Mouse (Mus musculus) ES-Bruce4 (cell line): Measurements from ENCODE around the gene Lpar3. TPM values are rescaled to one million over a fixed set of nuclear protein-coding genes. Genes with fewer than 3 reads are reported as not detected.

ENCODE experiments used
- H3K27ac ChIP-seq: 2 replicates; pipeline ENCODE4 v1.5.1; 2012; ENCODE audit warnings: low read length, inconsistent platforms; ENCODE audit not compliant: insufficient read depth
- H3K27me3 ChIP-seq: 2 replicates; pipeline ENCODE4 v1.6.1; 2012; ENCODE audit warnings: mild to moderate bottlenecking, low read length, inconsistent platforms; ENCODE audit not compliant: control insufficient read depth, poor library complexity, insufficient read depth, severe bottlenecking
- H3K36me3 ChIP-seq: 2 replicates; pipeline ENCODE4 v1.6.1; 2012; ENCODE audit warnings: inconsistent platforms, mild to moderate bottlenecking, low read length, moderate library complexity; ENCODE audit not compliant: control insufficient read depth, poor library complexity, insufficient read depth, severe bottlenecking
- H3K4me1 ChIP-seq: one replicate; pipeline ENCODE4 v1.8.1; 2011; ENCODE audit warnings: low read length; ENCODE audit not compliant: control insufficient read depth, insufficient read depth
- H3K4me3 ChIP-seq: 2 replicates; pipeline ENCODE4 v1.5.1; 2011; ENCODE audit warnings: low read depth, mild to moderate bottlenecking, low read length
- H3K9ac ChIP-seq: 2 replicates; pipeline ENCODE4 v1.6.1; 2012; ENCODE audit warnings: low read depth, mild to moderate bottlenecking, inconsistent platforms; ENCODE audit not compliant: poor library complexity, severe bottlenecking
- H3K9me3 ChIP-seq: replicated peaks from 2 replicates; pipeline ENCODE4 v1.6.1; 2012; ENCODE audit warnings: mild to moderate bottlenecking, low read length, inconsistent platforms; ENCODE audit not compliant: control insufficient read depth, poor library complexity, insufficient read depth, severe bottlenecking
- CTCF ChIP-seq: IDR thresholded peaks from one replicate; pipeline ENCODE4 v1.8.1; 2011; ENCODE audit warnings: low read depth, low read length
- EP300 ChIP-seq: IDR thresholded peaks from 2 replicates; pipeline ENCODE4 v1.6.1; 2011; ENCODE audit warnings: low read depth, low read length; ENCODE audit not compliant: insufficient read depth
- POLR2A ChIP-seq: IDR thresholded peaks from one replicate; pipeline ENCODE4 v1.8.1; 2011; ENCODE audit warnings: low read length; ENCODE audit not compliant: insufficient read depth
- polyA plus RNA-seq: library from polyadenylated mRNA; stranded (reverse); fragments of >200 nt; gene quantifications from 2 replicates; pipeline ENCODE4 v1.2.4, GENCODE M21; 2011; ENCODE audit warnings: low read depth; ENCODE audit not compliant: missing spikeins, insufficient read depth, insufficient read length

Lpar3 gene
- polyA plus RNA-seq, 1 experiment, result 0.33 TPM

DNA sequence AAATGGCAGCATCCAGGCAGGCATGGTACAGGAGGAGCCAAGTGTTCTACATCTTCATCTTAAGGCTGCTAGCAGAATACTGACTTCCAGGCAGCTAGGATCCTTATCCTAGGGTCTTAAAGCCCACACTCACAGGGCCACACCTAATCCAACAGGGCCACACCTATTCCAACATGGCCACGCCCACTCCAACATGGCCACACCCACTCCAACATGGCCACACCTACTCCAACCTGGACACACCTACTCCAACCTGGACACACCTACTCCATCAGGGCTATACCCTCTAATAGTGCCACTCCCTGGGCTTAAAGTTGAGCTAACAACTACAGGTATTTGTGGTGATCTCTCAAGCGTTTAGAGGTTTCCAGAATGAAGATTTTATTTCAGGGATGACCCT, 40.4 kb upstream of the Lpar3 start:
- H3K4me3 ChIP-seq, result no peak overlapping the region

GRCm38 (mm10) chr3:146180986-146181385, 39.8 kb upstream of the Lpar3 start:
- H3K4me3 ChIP-seq, result no peak overlapping the region
- no peak for TF ChIP-seq EP300
- TF ChIP-seq CTCF, result peak; percentile 68

More for the DNA sequence above, 40.4 kb upstream of the Lpar3 start:
- no peak for TF ChIP-seq EP300
- TF ChIP-seq POLR2A, result no peak
- no peak for TF ChIP-seq CTCF
- Histone ChIP-seq H3K27me3 (no peaks in the 10 kb centered on the region), H3K36me3 (no peaks in the 10 kb centered on the region), H3K27ac (no peak overlapping the region), H3K4me1 (no peaks in the 10 kb centered on the region), H3K9me3 (no peaks in the 10 kb centered on the region), H3K9ac (no peak overlapping the region)

GRCm38 (mm10) chr3:146184992-146185657, 35.6 kb upstream of the Lpar3 start:
- Histone ChIP-seq H3K4me1 (no peaks in the 10 kb centered on the region), H3K27ac (no peak overlapping the region), H3K36me3 (no peaks in the 10 kb centered on the region), H3K27me3 (no peaks in the 10 kb centered on the region), H3K9ac (no peak overlapping the region), H3K9me3 (no peaks in the 10 kb centered on the region), H3K4me3 (no peak overlapping the region)
- TF ChIP-seq CTCF, result peak; percentile 79
- no peak for TF ChIP-seq EP300

More at GRCm38 (mm10) chr3:146180986-146181385, 39.8 kb upstream of the Lpar3 start:
- H3K27me3 ChIP-seq, result no peaks in the 10 kb centered on the region
- no peak overlapping the region for H3K9ac ChIP-seq
- no peak overlapping the region for H3K27ac ChIP-seq
- no peaks in the 10 kb centered on the region for H3K4me1 ChIP-seq
- H3K9me3 ChIP-seq, result no peaks in the 10 kb centered on the region
- no peaks in the 10 kb centered on the region for H3K36me3 ChIP-seq

GRCm38 (mm10) chr3:146186033-146186432, 34.7 kb upstream of the Lpar3 start:
- no peaks in the 10 kb centered on the region for H3K4me1 ChIP-seq
- no peaks in the 10 kb centered on the region for H3K36me3 ChIP-seq
- H3K27ac ChIP-seq, result no peak overlapping the region
- no peak overlapping the region for H3K4me3 ChIP-seq
- no peak for TF ChIP-seq CTCF
- TF ChIP-seq EP300, result no peak
- no peak for TF ChIP-seq POLR2A
- no peak overlapping the region for H3K9ac ChIP-seq
- no peaks in the 10 kb centered on the region for H3K9me3 ChIP-seq
- no peaks in the 10 kb centered on the region for H3K27me3 ChIP-seq

GRCm38 (mm10) chr3:146189933-146190332, 30.8 kb upstream of the Lpar3 start:
- Histone ChIP-seq H3K9me3 (no peaks in the 10 kb centered on the region), H3K9ac (no peak overlapping the region), H3K4me1 (no peaks in the 10 kb centered on the region), H3K36me3 (no peaks in the 10 kb centered on the region), H3K27ac (no peak overlapping the region), H3K27me3 (no peaks in the 10 kb centered on the region), H3K4me3 (no peak overlapping the region)
- TF ChIP-seq CTCF (peak; percentile 59), EP300 (no peak), POLR2A (no peak)

- no peaks in the 10 kb centered on the region for H3K27me3 ChIP-seq
- no peak overlapping the region for H3K4me3 ChIP-seq
- no peaks in the 10 kb centered on the region for H3K36me3 ChIP-seq
- no peaks in the 10 kb centered on the region for H3K9me3 ChIP-seq
- H3K4me1 ChIP-seq, result no peaks in the 10 kb centered on the region
- TF ChIP-seq EP300, result no peak
- TF ChIP-seq POLR2A, result no peak
- no peak for TF ChIP-seq CTCF
- H3K27ac ChIP-seq, result no peak overlapping the region
- H3K9ac ChIP-seq, result no peak overlapping the region
These were observed 28.3 kb upstream of the Lpar3 start for GRCm38 (mm10) chr3:146192507-146192906.

GRCm38 (mm10) chr3:146195153-146195552, 25.6 kb upstream of the Lpar3 start:
- TF ChIP-seq POLR2A, result no peak
- no peak for TF ChIP-seq CTCF
- TF ChIP-seq EP300, result no peak
- Histone ChIP-seq H3K9me3 (no peaks in the 10 kb centered on the region), H3K4me1 (no peaks in the 10 kb centered on the region), H3K27me3 (no peaks in the 10 kb centered on the region), H3K4me3 (no peak overlapping the region), H3K27ac (no peak overlapping the region), H3K36me3 (no peaks in the 10 kb centered on the region), H3K9ac (no peak overlapping the region)
